ENCODE assay signal across 13 mouse cellular contexts in the genomic region with DNA sequence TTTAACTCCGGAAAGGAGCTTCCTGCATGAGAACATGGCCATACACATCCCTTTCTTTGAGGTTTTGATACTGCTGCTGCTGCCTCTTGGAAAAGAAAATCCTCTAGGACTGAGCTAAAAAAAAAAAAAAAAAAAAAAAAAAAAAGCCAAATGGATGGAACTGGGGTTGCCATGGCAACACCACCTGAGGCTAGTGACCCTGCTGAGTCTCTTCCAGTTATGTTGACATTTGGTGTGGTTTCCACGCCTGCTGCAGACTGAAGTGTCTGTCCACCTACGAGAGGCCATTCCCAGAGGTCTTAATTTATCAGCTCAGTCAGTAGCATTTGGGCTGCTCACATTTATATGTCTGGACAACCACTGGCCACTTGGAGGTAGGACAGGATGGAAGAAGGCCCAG. TPM values are rescaled to one million over a fixed set of nuclear protein-coding genes. Genes with fewer than 3 reads are reported as not detected.
A peak's percentile ranks its signal among the peaks of the same experiment; 100 is the strongest.
DNase-seq lines count a peak whose midpoint lies in the region; ATAC-seq and TF ChIP-seq lines count a peak whose summit lies in the region.
"Had no signal": no experiment of that assay in that cellular context is flagged by ENCODE, and none has a peak within 500 bp of the region (broad histone marks: within the 10 kb centered on the region; RNA-seq: fewer than 3 reads in every experiment).

No protein-coding gene starts in this region.

- H3K4me1 ChIP-seq in lung, postnatal 0 days (ENCODE audit: insufficient read depth, low read depth, low read length) = no peaks in the 10 kb centered on the region
- peaks cover 13% of the 10 kb centered on the region for H3K4me1 ChIP-seq in forebrain, embryonic 15.5 days
- peaks cover 25% of the 10 kb centered on the region for H3K4me1 ChIP-seq in midbrain, embryonic 15.5 days

- no peak overlapping the region for H3K27ac ChIP-seq in lung, postnatal 0 days (ENCODE audit: low read length)
- peak overlapping the region; percentile 40; the same call in 1 of the 2 replicates for H3K27ac ChIP-seq in forebrain, embryonic 15.5 days (replicated peaks)
- peak overlapping the region; percentile 43 for H3K27ac ChIP-seq in midbrain, embryonic 15.5 days

- no peaks in the 10 kb centered on the region for H3K9me3 ChIP-seq in lung, postnatal 0 days (ENCODE audit: low read length)
- H3K9me3 ChIP-seq in forebrain, embryonic 15.5 days = no peaks in the 10 kb centered on the region
- no peaks in the 10 kb centered on the region for H3K9me3 ChIP-seq in midbrain, embryonic 15.5 days

- no peak for TF ChIP-seq CTCF in lung, postnatal 0 days (IDR thresholded peaks at IDR 0.05)

- no peaks in the 10 kb centered on the region for H3K27me3 ChIP-seq in lung, postnatal 0 days (replicated peaks; ENCODE audit: insufficient read depth, low read length)
- no peaks in the 10 kb centered on the region for H3K27me3 ChIP-seq in forebrain, embryonic 15.5 days
- H3K27me3 ChIP-seq in midbrain, embryonic 15.5 days (replicated peaks) = no peaks in the 10 kb centered on the region

- 30% methylated on average over 3 of the region's 3 CpGs for WGBS in lung, postnatal 0 days
- WGBS in forebrain, embryonic 15.5 days = 17% methylated on average over 3 of the region's 3 CpGs
- WGBS in midbrain, embryonic 15.5 days = 12% methylated on average over 3 of the region's 3 CpGs

- no peak overlapping the region for H3K4me2 ChIP-seq in lung, postnatal 0 days (replicated peaks; ENCODE audit: low read depth, low read length)
- H3K4me2 ChIP-seq in forebrain, embryonic 15.5 days (replicated peaks) = no peak overlapping the region
- H3K4me2 ChIP-seq in midbrain, embryonic 15.5 days = no peak overlapping the region

- no peak overlapping the region for H3K9ac ChIP-seq in lung, postnatal 0 days (replicated peaks; ENCODE audit: low read depth)
- H3K9ac ChIP-seq in forebrain, embryonic 15.5 days (replicated peaks) = 0 out of 2 replicates have a peak overlapping the region, but pooled peaks have one; percentile 7
- H3K9ac ChIP-seq in midbrain, embryonic 15.5 days = no peak overlapping the region
- H3K9ac ChIP-seq: liver, postnatal 0 days had no signal

- TF ChIP-seq EP300 in lung, postnatal 0 days (IDR thresholded peaks at IDR 0.05) = no peak

- DNase-seq in cerebellum, postnatal 10 days = peak; percentile 68 to 72
- no peak for DNase-seq in cerebellum, adult 9-10 months
- peak; percentile 42 for DNase-seq in lung, postnatal 0 days (ENCODE audit: low spot score)
- DNase-seq in lung, postnatal 25 days (ENCODE audit: low spot score) = no peak
- DNase-seq in layer of hippocampus, postnatal 10 days (ENCODE audit: low spot score in 2 of 2) = no peak
- DNase-seq in spleen, adult 18-20 months = no peak
- DNase-seq: adrenal gland, adult 8-10 months; cerebellum, adult 11-12 months; heart, postnatal 36 days; liver, postnatal 0 days; thymus, adult 2 months had no signal

- no peak overlapping the region for H3K4me3 ChIP-seq in lung, postnatal 0 days (ENCODE audit: low read depth, low read length)
- no peak overlapping the region for H3K4me3 ChIP-seq in forebrain, embryonic 15.5 days
- no peak overlapping the region for H3K4me3 ChIP-seq in midbrain, embryonic 15.5 days

- ATAC-seq in lung, postnatal 0 days = no peak
- no peak for ATAC-seq in forebrain, embryonic 15.5 days (replicated peaks)
- ATAC-seq in midbrain, embryonic 15.5 days (replicated peaks) = no peak
- ATAC-seq: liver, postnatal 0 days had no signal

- H3K36me3 ChIP-seq in lung, postnatal 0 days (ENCODE audit: insufficient read depth, low read length) = peaks cover 3% of the 10 kb centered on the region; the same call in 1 of the 2 replicates
- H3K36me3 ChIP-seq in forebrain, embryonic 15.5 days = peaks cover 14% of the 10 kb centered on the region
- H3K36me3 ChIP-seq in midbrain, embryonic 15.5 days (replicated peaks) = peaks cover 12% of the 10 kb centered on the region

RNA-seq across cellular contexts. Expression of a gene that starts 2.3 kb away (rescaled TPM):
- polyA plus RNA-seq in lung, postnatal 0 days (2015; fragmentation: Nextera tagmentation; extraction: Ambion mirVana) = 11.8 and 12.9 TPM in 2 replicates
- polyA plus RNA-seq in forebrain, embryonic 15.5 days (2015; fragmentation: Nextera tagmentation; extraction: Ambion mirVana) = 32.2 and 34.1 TPM in 2 replicates
- 32.6 and 34.0 TPM in 2 replicates for polyA plus RNA-seq in midbrain, embryonic 15.5 days (2015; fragmentation: Nextera tagmentation; extraction: Ambion mirVana)
- total RNA-seq in layer of hippocampus, postnatal 10 days (2021) = 10 to 100 TPM; 18.2 to 19.0 TPM

RNA-seq across cellular contexts. Expression of a gene that starts 9.9 kb away (rescaled TPM):
- polyA plus RNA-seq in lung, postnatal 0 days (2015; fragmentation: Nextera tagmentation; extraction: Ambion mirVana) = 110 and 123 TPM in 2 replicates
- 162 and 169 TPM in 2 replicates for polyA plus RNA-seq in forebrain, embryonic 15.5 days (2015; fragmentation: Nextera tagmentation; extraction: Ambion mirVana)
- 129 and 132 TPM in 2 replicates for polyA plus RNA-seq in midbrain, embryonic 15.5 days (2015; fragmentation: Nextera tagmentation; extraction: Ambion mirVana)
- total RNA-seq in layer of hippocampus, postnatal 10 days (2021) = 100 to 1,000 TPM; 107 to 109 TPM

RNA-seq across cellular contexts. Expression of a gene that starts 13.8 kb away (rescaled TPM):
- polyA plus RNA-seq in lung, postnatal 0 days (2015; fragmentation: Nextera tagmentation; extraction: Ambion mirVana) = 2.3 and 2.6 TPM in 2 replicates
- 8.3 and 9.6 TPM in 2 replicates for polyA plus RNA-seq in forebrain, embryonic 15.5 days (2015; fragmentation: Nextera tagmentation; extraction: Ambion mirVana)
- polyA plus RNA-seq in midbrain, embryonic 15.5 days (2015; fragmentation: Nextera tagmentation; extraction: Ambion mirVana) = 8.4 and 8.7 TPM in 2 replicates
- 1 to 10 TPM; 4.2 to 5.2 TPM for total RNA-seq in layer of hippocampus, postnatal 10 days (2021)

RNA-seq across cellular contexts. Expression of a gene that starts 14.3 kb away (rescaled TPM):
- 114 and 127 TPM in 2 replicates for polyA plus RNA-seq in lung, postnatal 0 days (2015; fragmentation: Nextera tagmentation; extraction: Ambion mirVana)
- polyA plus RNA-seq in forebrain, embryonic 15.5 days (2015; fragmentation: Nextera tagmentation; extraction: Ambion mirVana) = 27.4 and 33.9 TPM in 2 replicates
- 27.1 and 31.8 TPM in 2 replicates for polyA plus RNA-seq in midbrain, embryonic 15.5 days (2015; fragmentation: Nextera tagmentation; extraction: Ambion mirVana)
- 1 to 10 TPM; 7.0 to 9.3 TPM for total RNA-seq in layer of hippocampus, postnatal 10 days (2021)

RNA-seq across cellular contexts. Expression of a gene that starts 17.7 kb away (rescaled TPM):
- 157 and 159 TPM in 2 replicates for polyA plus RNA-seq in lung, postnatal 0 days (2015; fragmentation: Nextera tagmentation; extraction: Ambion mirVana)
- 249 and 250 TPM in 2 replicates for polyA plus RNA-seq in forebrain, embryonic 15.5 days (2015; fragmentation: Nextera tagmentation; extraction: Ambion mirVana)
- polyA plus RNA-seq in midbrain, embryonic 15.5 days (2015; fragmentation: Nextera tagmentation; extraction: Ambion mirVana) = 212 and 213 TPM in 2 replicates
- total RNA-seq in layer of hippocampus, postnatal 10 days (2021) = 100 to 1,000 TPM in 1 of 2 experiments, 10 to 100 TPM in 1; 99.9 to 120 TPM

Comparison
In these comparisons a context has a peak if more than half of its experiments do, and no peak if none do; other contexts are left out.
1. DNase-seq: peak in cerebellum, postnatal 10 days (2 of 2) and lung, postnatal 0 days (single experiment); none in cerebellum, adult 9-10 months (single experiment), lung, postnatal 25 days (single experiment), layer of hippocampus, postnatal 10 days (0 of 2) and spleen, adult 18-20 months (0 of 2).